Mouse (Mus musculus) hindbrain, embryonic 16.5 days (tissue): Measurements from ENCODE around the gene Slc29a2. TPM values are rescaled to one million over a fixed set of nuclear protein-coding genes. Genes with fewer than 3 reads are reported as not detected.
"Not testable (repeated sequence)": the region's sequence is repeated elsewhere in the genome, so short reads cannot be mapped to it uniquely, and the experiment has no call there.

Source experiments
- ATAC-seq: fragments of 200-750 bp; cut with Nextera tagmentation; 2 replicates; pipeline ENCODE4 v1.8.0; 2017; ENCODE audit warnings: moderate TSS enrichment, moderate library complexity
- H3K27ac ChIP-seq: fragments of 300-500 bp; sonication (generic); 2 replicates; pipeline ENCODE4 v1.5.1; 2014; ENCODE audit warnings: low read depth, mild to moderate bottlenecking, control low read depth, low read length, moderate library complexity
- H3K27me3 ChIP-seq: fragments of 300-500 bp; sonication (generic); replicated peaks from 2 replicates; pipeline ENCODE4 v1.6.1; 2014; ENCODE audit warnings: low read length; ENCODE audit not compliant: control insufficient read depth, insufficient read depth
- H3K36me3 ChIP-seq: fragments of 300-500 bp; sonication (generic); 2 replicates; pipeline ENCODE4 v1.6.1; 2014; ENCODE audit warnings: mild to moderate bottlenecking, low read length, moderate library complexity, mixed read lengths; ENCODE audit not compliant: control insufficient read depth, insufficient read depth
- H3K4me1 ChIP-seq: fragments of 300-500 bp; sonication (generic); 2 replicates; pipeline ENCODE4 v1.6.1; 2014; ENCODE audit warnings: low read depth, low read length; ENCODE audit not compliant: control insufficient read depth, insufficient read depth
- H3K4me2 ChIP-seq: fragments of 300-500 bp; sonication (generic); 2 replicates; pipeline ENCODE4 v1.6.1; 2014; ENCODE audit warnings: mild to moderate bottlenecking, low read length, control low read depth, moderate library complexity
- H3K4me3 ChIP-seq: fragments of 300-500 bp; sonication (generic); 2 replicates; pipeline ENCODE4 v1.5.1; 2014; ENCODE audit warnings: mild to moderate bottlenecking, low read length, control low read depth, moderate library complexity
- H3K9ac ChIP-seq: fragments of 300-500 bp; sonication (generic); 2 replicates; pipeline ENCODE4 v1.6.1; 2014; ENCODE audit warnings: low read depth, mild to moderate bottlenecking, control low read depth, low read length, moderate library complexity
- H3K9me3 ChIP-seq: fragments of 300-500 bp; sonication (generic); 2 replicates; pipeline ENCODE4 v1.6.1; 2014; ENCODE audit warnings: mild to moderate bottlenecking, low read length, moderate library complexity; ENCODE audit not compliant: control insufficient read depth
- WGBS: fragments of 180-500 bp; shearing (Covaris S2); extraction: QIAGEN DNeasy Blood & Tissue Kit; methylation state at CpG from one replicate; pipeline ENCODE4 v1.1.7; 2014; 5-methylcytosine and 5-hydroxymethylcytosine counted together
- polyA plus RNA-seq: library from polyadenylated mRNA; unstranded; fragments of >200 nt; fragmentation: Nextera tagmentation; extraction: Ambion mirVana; gene quantifications from 2 replicates; pipeline ENCODE4 v1.2.1, GENCODE M21; 2015

The Slc29a2 gene
- polyA plus RNA-seq, 1 experiment from 2014 or later = 15.0 TPM

DNA sequence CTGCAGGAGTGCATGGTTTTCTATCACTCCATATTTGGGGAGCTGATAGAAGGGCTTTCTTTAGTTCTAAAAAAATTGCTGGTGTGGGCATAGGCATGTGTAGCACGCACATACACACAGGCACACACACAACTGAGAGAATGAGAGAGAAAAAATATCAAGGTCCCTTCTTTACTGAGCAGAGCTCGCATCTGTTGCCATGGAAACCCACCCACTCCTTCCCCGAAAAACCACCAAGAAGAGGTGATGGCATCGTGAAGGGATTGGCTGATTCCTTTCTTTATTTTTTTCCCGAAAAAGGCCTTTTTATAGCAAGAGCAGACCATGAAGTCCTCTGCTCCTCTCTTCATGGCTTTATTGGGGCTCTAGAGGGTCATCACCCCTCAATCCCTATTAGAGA lies 29.6 kb upstream of the Slc29a2 start:
- no peak for ATAC-seq
- WGBS = 41% methylated on average over 5 of the region's 5 CpGs
- Histone ChIP-seq H3K4me3 (no peak overlapping the region), H3K4me2 (no peak overlapping the region), H3K27ac (peak overlapping the region; percentile 26), H3K36me3 (no peaks in the 10 kb centered on the region), H3K9ac (no peak overlapping the region), H3K27me3 (peaks cover 8% of the 10 kb centered on the region; the same call in 1 of the 2 replicates), H3K9me3 (no peaks in the 10 kb centered on the region), H3K4me1 (peaks cover 42% of the 10 kb centered on the region)

- Histone ChIP-seq H3K4me1 (peaks cover 37% of the 10 kb centered on the region), H3K27ac (no peak overlapping the region), H3K9ac (peak overlapping the region; percentile 22; the same call in 1 of the 2 replicates)
Measured at GRCm38 (mm10) chr19:4999445-5000140, 24.1 kb upstream of the Slc29a2 start.

DNA sequence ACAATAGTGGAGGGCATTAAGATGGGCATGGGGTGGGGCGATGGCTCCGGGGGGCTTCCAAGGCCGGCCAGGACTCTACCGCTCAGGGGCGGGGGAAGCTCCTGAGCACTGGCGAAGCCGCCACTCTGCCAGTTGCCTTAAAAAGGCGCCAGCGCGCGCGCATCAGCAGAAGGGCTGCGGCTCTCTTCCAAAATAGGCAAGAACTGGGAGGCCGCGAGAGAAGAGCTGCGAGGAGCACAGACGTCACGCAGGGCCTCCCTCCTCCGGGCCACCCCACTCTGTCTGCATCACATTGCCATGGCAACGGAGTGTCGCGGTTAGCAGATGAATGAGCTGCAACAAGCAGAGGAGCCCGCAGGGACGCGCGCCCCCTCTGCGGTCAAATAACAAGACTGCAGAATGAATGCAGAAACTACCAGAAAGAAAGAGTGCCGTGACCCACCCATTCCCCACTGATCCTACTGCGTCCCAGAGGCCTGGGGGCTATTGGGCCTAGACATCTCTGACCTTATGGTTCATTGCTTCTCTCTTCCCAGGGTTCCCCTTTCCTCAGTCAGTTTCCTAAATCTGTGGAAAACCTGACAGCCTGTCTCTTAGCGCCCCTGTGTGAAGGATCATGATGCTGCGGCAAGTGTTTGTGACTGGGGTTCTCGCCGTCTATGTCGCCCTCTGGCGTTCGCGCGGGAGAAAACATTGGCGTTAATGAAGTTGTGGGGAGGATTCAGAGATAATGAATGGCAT lies 21.8 kb upstream of the Slc29a2 start:
- WGBS = under 1% methylated on average over 39 of the region's 39 CpGs
- H3K4me3 ChIP-seq = peak overlapping the region; percentile 41
- H3K9me3 ChIP-seq = no peaks in the 10 kb centered on the region
- H3K27me3 ChIP-seq = no peaks in the 10 kb centered on the region
- H3K36me3 ChIP-seq = no peaks in the 10 kb centered on the region
- H3K9ac ChIP-seq = peak overlapping the region; percentile 65
- peak overlapping the region; percentile 80 for H3K4me2 ChIP-seq
- ATAC-seq = peak; percentile 98
- peaks cover 33% of the 10 kb centered on the region for H3K4me1 ChIP-seq
- peak overlapping the region; percentile 92 for H3K27ac ChIP-seq

More at GRCm38 (mm10) chr19:4999445-5000140, 24.1 kb upstream of the Slc29a2 start:
- Histone ChIP-seq H3K4me3 (no peak overlapping the region), H3K4me2 (peak overlapping the region; percentile 35; the same call in 1 of the 2 replicates), H3K9me3 (no peaks in the 10 kb centered on the region), H3K36me3 (no peaks in the 10 kb centered on the region), H3K27me3 (no peaks in the 10 kb centered on the region)
- WGBS = 75% methylated on average over 6 of the region's 6 CpGs
- ATAC-seq = no peak

DNA sequence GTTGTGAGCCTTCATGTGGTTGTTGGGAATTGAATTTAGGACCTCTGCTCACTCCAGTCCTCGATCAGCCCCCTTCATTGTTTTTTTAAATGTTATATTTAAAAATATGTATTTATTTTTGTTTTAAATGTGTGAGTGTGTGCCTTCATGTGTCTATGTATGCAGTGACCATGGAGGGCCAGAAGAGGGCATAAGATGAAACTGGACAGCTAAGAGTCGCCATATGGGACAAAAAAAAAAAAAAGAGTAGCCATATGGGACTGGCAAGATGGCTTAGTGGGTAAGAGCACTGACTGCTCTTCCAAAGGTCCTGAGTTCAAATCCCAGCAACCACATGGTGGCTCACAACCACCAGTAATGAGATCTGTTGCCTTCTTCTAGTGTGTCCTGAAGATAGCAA lies 20.0 kb upstream of the Slc29a2 start:
- H3K36me3 ChIP-seq, H3K27me3 ChIP-seq, H3K27ac ChIP-seq, ATAC-seq, H3K9me3 ChIP-seq, H3K9ac ChIP-seq, H3K4me2 ChIP-seq, H3K4me3 ChIP-seq: not testable (repeated sequence)
- 50% methylated on average over 2 of the region's 2 CpGs for WGBS
- H3K4me1 ChIP-seq = peaks cover 26% of the 10 kb centered on the region

DNA sequence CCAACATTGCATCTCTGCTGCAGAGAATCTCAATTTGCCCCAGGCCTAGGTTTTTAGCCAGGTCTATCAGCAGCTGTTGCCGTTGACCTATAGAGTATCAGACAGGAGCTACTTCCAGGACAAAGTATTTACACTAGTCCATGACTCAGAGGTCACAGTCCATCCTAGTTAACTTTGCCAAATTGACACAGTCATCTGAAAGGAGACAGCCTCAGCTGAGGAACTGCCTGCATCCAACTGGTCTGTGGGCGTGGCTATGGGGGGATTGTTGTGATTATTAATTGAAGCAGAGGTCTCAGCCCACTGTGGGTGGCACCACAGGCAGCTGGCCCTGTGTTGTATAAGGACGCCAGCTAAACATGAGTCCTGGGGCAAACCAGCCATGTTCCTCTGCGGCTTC lies 18.7 kb upstream of the Slc29a2 start:
- no peak for ATAC-seq
- no peak overlapping the region for H3K4me3 ChIP-seq
- WGBS = 68% methylated on average over 4 of the region's 4 CpGs
- H3K9me3 ChIP-seq = no peaks in the 10 kb centered on the region
- H3K9ac ChIP-seq = no peak overlapping the region
- no peaks in the 10 kb centered on the region for H3K36me3 ChIP-seq
- no peak overlapping the region for H3K4me2 ChIP-seq
- peaks cover 14% of the 10 kb centered on the region for H3K4me1 ChIP-seq
- no peaks in the 10 kb centered on the region for H3K27me3 ChIP-seq
- H3K27ac ChIP-seq = no peak overlapping the region

DNA sequence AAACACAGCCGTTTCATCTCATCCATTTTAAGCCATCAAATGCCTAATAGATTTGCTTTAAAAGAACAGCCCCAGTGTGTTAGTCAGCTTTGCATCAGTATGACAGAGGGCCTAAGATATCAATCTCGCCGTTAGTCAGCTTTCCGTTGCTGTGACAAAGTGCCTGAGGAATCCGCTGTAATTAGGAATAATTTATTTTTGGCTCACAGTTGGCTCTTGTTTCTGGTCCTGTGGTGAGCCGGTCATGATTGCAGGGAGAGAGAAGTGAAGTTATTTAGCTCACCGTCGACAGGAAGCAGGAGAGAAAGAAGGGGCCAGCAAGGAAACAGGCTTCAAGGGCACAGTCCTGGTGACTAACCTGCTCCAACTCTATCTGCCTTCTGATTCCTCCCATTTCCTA lies 10.5 kb upstream of the Slc29a2 start:
- ATAC-seq = no peak
- Histone ChIP-seq H3K4me1 (no peaks in the 10 kb centered on the region), H3K27me3 (no peaks in the 10 kb centered on the region), H3K4me3 (no peak overlapping the region), H3K9me3 (no peaks in the 10 kb centered on the region), H3K36me3 (no peaks in the 10 kb centered on the region), H3K4me2 (no peak overlapping the region), H3K9ac (no peak overlapping the region), H3K27ac (no peak overlapping the region)
- WGBS = 66% methylated on average over 7 of the region's 8 CpGs

- H3K4me3 ChIP-seq = no peak overlapping the region
- H3K27me3 ChIP-seq = no peaks in the 10 kb centered on the region
- no peaks in the 10 kb centered on the region for H3K9me3 ChIP-seq
- ATAC-seq = no peak
- no peaks in the 10 kb centered on the region for H3K4me1 ChIP-seq
- WGBS = 13% methylated on average over 8 of the region's 8 CpGs
- H3K4me2 ChIP-seq = no peak overlapping the region
- H3K27ac ChIP-seq = no peak overlapping the region
- H3K9ac ChIP-seq = no peak overlapping the region
- no peaks in the 10 kb centered on the region for H3K36me3 ChIP-seq
Measured at GRCm38 (mm10) chr19:5014961-5015398, 8.7 kb upstream of the Slc29a2 start.

GRCm38 (mm10) chr19:5016221-5016742 lies 7.4 kb upstream of the Slc29a2 start:
- no peaks in the 10 kb centered on the region for H3K9me3 ChIP-seq
- H3K27me3 ChIP-seq = no peaks in the 10 kb centered on the region
- peak overlapping the region; percentile 29; the same call in 1 of the 2 replicates for H3K4me2 ChIP-seq
- ATAC-seq = no peak; the same call in 1 of the 2 replicates
- H3K4me3 ChIP-seq = no peak overlapping the region
- H3K27ac ChIP-seq = no peak overlapping the region
- 34% methylated on average over 10 of the region's 10 CpGs for WGBS
- no peak overlapping the region; the same call in 1 of the 2 replicates for H3K9ac ChIP-seq
- H3K36me3 ChIP-seq = no peaks in the 10 kb centered on the region
- no peaks in the 10 kb centered on the region for H3K4me1 ChIP-seq

DNA sequence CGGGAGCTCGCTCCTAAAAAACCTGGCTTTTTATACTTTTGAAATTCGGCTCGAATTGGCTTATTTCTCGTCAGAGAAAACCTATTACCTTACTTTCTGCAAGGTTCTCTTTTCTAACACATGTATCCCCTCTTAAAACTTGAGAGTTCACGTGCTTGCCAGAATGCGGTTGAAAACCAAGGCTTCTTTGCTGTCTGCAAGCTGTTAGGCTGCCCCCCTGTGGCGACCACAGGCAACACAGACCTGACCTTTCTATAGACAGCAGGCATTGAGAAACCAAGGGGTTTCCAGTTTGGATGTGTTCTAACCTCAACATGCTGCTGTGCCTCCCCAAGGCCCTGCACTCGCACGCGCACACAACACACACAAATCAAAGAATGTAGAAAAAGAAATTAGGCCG lies 6.9 kb upstream of the Slc29a2 start:
- Histone ChIP-seq H3K4me2 (peak overlapping the region; percentile 29), H3K36me3 (no peaks in the 10 kb centered on the region), H3K9ac (no peak overlapping the region), H3K4me1 (no peaks in the 10 kb centered on the region), H3K27ac (no peak overlapping the region), H3K4me3 (no peak overlapping the region), H3K27me3 (no peaks in the 10 kb centered on the region), H3K9me3 (no peaks in the 10 kb centered on the region)
- no peak for ATAC-seq
- 21% methylated on average over 12 of the region's 12 CpGs for WGBS
